Mouse (Mus musculus) gastrocnemius, postnatal 25 days (tissue): ENCODE results near the gene Ces1b. TPM values are rescaled to one million over a fixed set of nuclear protein-coding genes. Genes with fewer than 3 reads are reported as not detected.

Experiments
- total RNA-seq, 2 experiments: library from RNA; stranded (reverse); gene quantifications; 1 replicate in 1 of 2; 2 replicates in 1 of 2; pipeline ENCODE4 v1.2.3; 2021

Gene Ces1b
- total RNA-seq, 2 experiments from 2014 or later, result not detected

Other genes starting within 250 kb of the Ces1b start
- gene Lpcat2, start 224.7 kb downstream of the Ces1b start, total RNA-seq, result under 1 TPM; 0.28 to 0.78 TPM
- gene Capns2, start 178.6 kb downstream of the Ces1b start, total RNA-seq, result not detected
- gene Slc6a2, start 119.9 kb downstream of the Ces1b start, total RNA-seq, result under 1 TPM; 0.11 to 0.26 TPM
- gene Ces1a, start 31.8 kb downstream of the Ces1b start, total RNA-seq, result not detected
- gene Ces1c, start 51.3 kb upstream of the Ces1b start, total RNA-seq, result not detected
- 10 to 100 TPM; 41.4 to 59.9 TPM for gene Ces1d, start 117.8 kb upstream of the Ces1b start, total RNA-seq
- gene Ces1e, start 149.6 kb upstream of the Ces1b start, total RNA-seq, result under 1 TPM; 0.54 to 0.69 TPM
- 1 to 10 TPM in 1 of 2 experiments, not detected in 1; 1.6 TPM for gene Ces1f, start 199.7 kb upstream of the Ces1b start, total RNA-seq